Mouse (Mus musculus) G1E (cell line): ENCODE measurements around the gene Artn.

ENCODE experiments used
- CTCF ChIP-seq: IDR thresholded peaks from 2 replicates; pipeline ENCODE4 v1.5.1; 2012; ENCODE audit warnings: low read depth, low read length, inconsistent platforms, mixed read lengths
- GATA1 ChIP-seq: IDR thresholded peaks from 2 replicates; pipeline ENCODE4 v1.6.1; 2012; ENCODE audit warnings: borderline replicate concordance, low read length, inconsistent platforms, mixed read lengths
- POLR2AphosphoS5 ChIP-seq: IDR thresholded peaks from 2 replicates; pipeline ENCODE4 v1.6.1; 2012; ENCODE audit warnings: low read depth, low read length, inconsistent platforms; ENCODE audit not compliant: insufficient replicate concordance

- TF ChIP-seq CTCF: no peak
- TF ChIP-seq GATA1: no peak
- no peak for TF ChIP-seq POLR2AphosphoS5
These were observed 16.1 kb downstream of the Artn start for GRCm38 (mm10) chr4:117913421-117913820.
